Mouse (Mus musculus): ENCODE measurements at regions not wholly inside any gene's neighbourhood (a gene's known extent, or its start where the extent isn't known, plus 50 kb on each side); places are given as distances from the start of the nearest gene placed in this dataset.

DNA sequence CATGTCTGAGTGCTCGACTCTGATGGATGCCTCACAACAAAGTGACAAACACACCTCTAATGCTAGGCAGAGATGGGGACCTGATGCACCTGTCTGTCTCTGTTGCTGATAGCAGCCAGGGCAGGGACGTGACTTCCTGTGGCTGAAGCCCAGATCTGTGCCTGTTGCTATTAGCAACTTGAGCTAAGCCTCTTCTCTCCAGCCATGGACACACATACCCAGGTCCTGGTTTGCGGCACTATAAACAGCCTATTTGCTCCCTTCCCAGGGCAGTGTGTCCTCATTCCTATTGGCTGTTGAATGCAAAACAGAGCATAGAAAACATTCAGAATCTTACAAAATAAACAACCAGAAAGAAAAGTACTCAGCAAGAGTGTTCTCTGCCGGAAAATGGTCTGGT, 273.5 kb downstream of the Irs2 start:
- Histone ChIP-seq H3K9me3 (replicated peaks; ENCODE audit: control insufficient read depth, low read length) (no peaks in the 10 kb centered on the region), H3K36me3 (ENCODE audit: control insufficient read depth, insufficient read depth) (no peaks in the 10 kb centered on the region), H3K9ac (ENCODE audit: low read depth, low read length) (no peak overlapping the region), H3K27me3 (ENCODE audit: control insufficient read depth, insufficient read depth, low read depth, low read length) (no peaks in the 10 kb centered on the region), H3K4me1 (ENCODE audit: control insufficient read depth, low read depth, low read length) (no peaks in the 10 kb centered on the region), H3K27ac (ENCODE audit: low read length) (no peak overlapping the region), H3K4me3 (ENCODE audit: low read depth, low read length) (no peak overlapping the region), H3K4me2 (ENCODE audit: low read depth, low read length) (no peak overlapping the region)
- ATAC-seq (ENCODE audit: low read depth): no peak
- 46% methylated on average over 4 of the region's 4 CpGs for WGBS (ENCODE audit: insufficient replicate concordance)

DNA sequence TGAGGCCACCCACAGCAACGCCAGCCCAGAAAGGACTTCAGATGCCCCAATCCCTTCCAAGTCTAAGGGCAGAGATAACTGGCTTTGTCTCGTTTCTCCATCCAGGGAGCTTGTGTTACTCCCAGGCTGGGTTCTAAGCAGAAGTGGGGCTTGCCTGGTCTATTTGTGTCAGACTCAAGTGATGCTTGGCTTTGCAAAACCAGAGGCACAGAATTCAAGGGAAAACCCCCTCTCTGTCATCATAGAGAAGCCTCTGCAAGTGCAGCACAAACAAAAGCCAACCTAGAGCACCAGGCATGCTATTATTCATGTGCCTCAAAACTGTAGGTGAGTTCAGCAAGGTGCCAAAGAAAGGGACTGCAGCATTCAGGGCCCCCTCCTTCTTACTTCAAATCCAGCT, 284.9 kb downstream of the Irs2 start:
- Histone ChIP-seq H3K36me3 (ENCODE audit: control insufficient read depth, insufficient read depth) (no peaks in the 10 kb centered on the region), H3K4me1 (ENCODE audit: control insufficient read depth, low read depth, low read length) (no peaks in the 10 kb centered on the region), H3K27me3 (ENCODE audit: control insufficient read depth, insufficient read depth, low read depth, low read length) (no peaks in the 10 kb centered on the region), H3K9me3 (replicated peaks; ENCODE audit: control insufficient read depth, low read length) (no peaks in the 10 kb centered on the region), H3K9ac (ENCODE audit: low read depth, low read length) (no peak overlapping the region), H3K4me2 (ENCODE audit: low read depth, low read length) (no peak overlapping the region), H3K4me3 (ENCODE audit: low read depth, low read length) (no peak overlapping the region), H3K27ac (ENCODE audit: low read length) (no peak overlapping the region)
- ATAC-seq (ENCODE audit: low read depth): no peak
- WGBS (ENCODE audit: insufficient replicate concordance): 18% methylated on average over 2 of the region's 2 CpGs

DNA sequence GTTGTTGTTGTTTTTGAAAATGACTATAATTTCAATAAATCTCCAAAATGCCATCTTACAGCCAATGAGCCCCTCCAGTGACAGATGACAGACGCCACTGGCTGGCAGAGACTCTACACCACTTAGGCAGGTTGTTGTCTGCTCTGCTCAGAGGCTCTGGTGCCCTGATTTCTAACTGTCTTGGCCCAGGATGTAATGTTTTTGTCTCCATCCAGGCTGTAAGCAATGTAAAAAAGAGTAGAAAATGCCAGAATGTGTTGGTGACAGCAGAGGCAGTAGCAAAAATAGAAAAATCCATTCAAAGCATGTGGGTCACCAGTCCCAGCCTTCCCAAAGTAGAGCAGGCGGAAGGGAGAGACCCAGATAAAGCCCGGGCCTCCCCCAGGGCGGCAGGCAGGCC, 285.5 kb downstream of the Irs2 start:
- Histone ChIP-seq H3K4me3 (ENCODE audit: low read depth, low read length) (no peak overlapping the region), H3K4me1 (ENCODE audit: control insufficient read depth, low read depth, low read length) (no peaks in the 10 kb centered on the region), H3K36me3 (ENCODE audit: control insufficient read depth, insufficient read depth) (no peaks in the 10 kb centered on the region), H3K4me2 (ENCODE audit: low read depth, low read length) (no peak overlapping the region), H3K27ac (ENCODE audit: low read length) (no peak overlapping the region), H3K27me3 (ENCODE audit: control insufficient read depth, insufficient read depth, low read depth, low read length) (no peaks in the 10 kb centered on the region), H3K9me3 (replicated peaks; ENCODE audit: control insufficient read depth, low read length) (no peaks in the 10 kb centered on the region), H3K9ac (ENCODE audit: low read depth, low read length) (no peak overlapping the region)
- 63% methylated on average over 4 of the region's 4 CpGs for WGBS (ENCODE audit: insufficient replicate concordance)
- ATAC-seq (ENCODE audit: low read depth): no peak

DNA sequence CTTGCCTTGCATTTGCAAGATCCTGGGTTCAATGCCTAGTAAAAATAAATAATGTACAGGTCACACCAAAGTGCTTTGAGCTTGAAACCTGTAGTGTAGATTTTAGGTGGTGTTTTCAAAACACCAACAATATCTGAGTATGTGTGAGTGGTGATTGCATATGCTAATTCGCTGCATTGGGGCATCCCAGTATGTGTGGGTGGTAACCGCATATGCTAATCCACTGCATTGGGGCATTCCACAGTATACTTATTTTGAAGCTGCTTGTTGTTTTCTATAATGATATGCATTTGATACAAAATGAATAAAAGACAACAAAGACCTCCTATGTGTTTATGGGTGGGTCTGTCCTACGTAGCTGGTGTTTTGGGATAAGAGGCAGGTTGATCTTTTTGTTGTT, 285.9 kb downstream of the Irs2 start:
- Histone ChIP-seq H3K27me3 (ENCODE audit: control insufficient read depth, insufficient read depth, low read depth, low read length) (no peaks in the 10 kb centered on the region), H3K27ac (ENCODE audit: low read length) (no peak overlapping the region), H3K4me1 (ENCODE audit: control insufficient read depth, low read depth, low read length) (no peaks in the 10 kb centered on the region), H3K9ac (ENCODE audit: low read depth, low read length) (no peak overlapping the region), H3K36me3 (ENCODE audit: control insufficient read depth, insufficient read depth) (no peaks in the 10 kb centered on the region), H3K4me3 (ENCODE audit: low read depth, low read length) (no peak overlapping the region), H3K4me2 (ENCODE audit: low read depth, low read length) (no peak overlapping the region), H3K9me3 (replicated peaks; ENCODE audit: control insufficient read depth, low read length) (no peaks in the 10 kb centered on the region)
- 73% methylated on average over 3 of the region's 3 CpGs for WGBS (ENCODE audit: insufficient replicate concordance)
- ATAC-seq (ENCODE audit: low read depth): no peak

DNA sequence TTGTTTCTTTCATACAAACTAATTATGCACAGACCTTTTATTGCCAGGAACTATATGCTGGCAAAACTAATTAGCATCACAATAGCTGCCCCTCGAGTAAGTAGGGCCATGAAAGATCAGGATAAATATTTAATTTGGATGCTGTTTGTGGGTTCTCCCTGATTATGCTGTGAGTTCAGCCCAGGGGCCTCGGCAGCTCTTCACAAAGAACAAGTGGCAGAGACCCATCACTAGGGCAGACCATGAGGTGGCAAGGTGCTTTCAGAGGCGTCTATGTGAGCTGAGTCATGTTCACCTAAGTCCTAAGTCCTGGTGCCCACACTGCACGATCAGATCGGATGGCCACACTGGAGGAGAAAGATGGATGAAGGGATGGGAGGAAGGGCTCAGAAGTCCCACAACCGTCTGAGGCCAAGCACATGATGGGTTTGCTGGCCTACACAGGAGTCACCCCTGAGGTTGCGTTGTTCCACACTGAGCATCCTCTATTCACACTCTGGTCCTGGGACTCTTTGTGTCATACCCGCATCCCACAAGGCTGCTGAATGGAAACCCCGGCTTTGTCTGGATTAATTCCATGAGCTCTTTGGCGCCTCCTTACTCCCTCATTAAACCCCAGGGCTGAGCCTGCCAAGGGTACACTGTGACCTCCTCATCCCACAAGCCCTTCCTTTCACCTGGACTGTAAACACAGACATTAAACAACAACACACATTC, 287.0 kb downstream of the Irs2 start:
- no peaks in the 10 kb centered on the region for H3K9me3 ChIP-seq (replicated peaks; ENCODE audit: control insufficient read depth, low read length)
- no peak for ATAC-seq (ENCODE audit: low read depth)
- no peaks in the 10 kb centered on the region for H3K36me3 ChIP-seq (ENCODE audit: control insufficient read depth, insufficient read depth)
- WGBS (ENCODE audit: insufficient replicate concordance): 55% methylated on average over 10 of the region's 10 CpGs
- no peak overlapping the region for H3K9ac ChIP-seq (ENCODE audit: low read depth, low read length)
- no peaks in the 10 kb centered on the region for H3K4me1 ChIP-seq (ENCODE audit: control insufficient read depth, low read depth, low read length)
- H3K27me3 ChIP-seq (ENCODE audit: control insufficient read depth, insufficient read depth, low read depth, low read length): no peaks in the 10 kb centered on the region
- H3K4me3 ChIP-seq (ENCODE audit: low read depth, low read length): no peak overlapping the region
- H3K27ac ChIP-seq (ENCODE audit: low read length): no peak overlapping the region
- no peak overlapping the region for H3K4me2 ChIP-seq (ENCODE audit: low read depth, low read length)

DNA sequence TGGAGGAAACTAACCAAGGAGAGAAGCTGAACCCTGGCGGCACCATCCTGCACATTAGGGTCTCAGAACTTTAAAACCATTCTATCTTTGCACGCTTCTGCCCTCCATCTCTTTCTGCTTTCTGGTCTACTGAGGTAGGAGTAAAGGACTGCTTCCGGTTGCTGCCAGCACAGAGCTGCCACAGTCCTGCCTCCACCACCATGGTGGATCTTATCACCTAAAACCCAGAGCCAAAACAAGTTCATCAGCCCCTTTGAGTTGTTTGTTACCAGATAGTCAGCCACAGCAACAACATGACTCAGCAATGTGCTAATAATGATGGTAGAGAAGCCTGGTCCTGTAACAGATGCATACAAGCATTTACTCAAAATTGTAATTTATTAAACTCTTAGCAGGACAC, 287.9 kb downstream of the Irs2 start:
- Histone ChIP-seq H3K36me3 (ENCODE audit: control insufficient read depth, insufficient read depth) (no peaks in the 10 kb centered on the region), H3K9me3 (replicated peaks; ENCODE audit: control insufficient read depth, low read length) (no peaks in the 10 kb centered on the region), H3K27me3 (ENCODE audit: control insufficient read depth, insufficient read depth, low read depth, low read length) (no peaks in the 10 kb centered on the region), H3K4me1 (ENCODE audit: control insufficient read depth, low read depth, low read length) (no peaks in the 10 kb centered on the region), H3K4me3 (ENCODE audit: low read depth, low read length) (no peak overlapping the region), H3K27ac (ENCODE audit: low read length) (no peak overlapping the region), H3K9ac (ENCODE audit: low read depth, low read length) (no peak overlapping the region), H3K4me2 (ENCODE audit: low read depth, low read length) (no peak overlapping the region)
- 49% methylated on average over 3 of the region's 3 CpGs for WGBS (ENCODE audit: insufficient replicate concordance)
- ATAC-seq (ENCODE audit: low read depth): no peak

DNA sequence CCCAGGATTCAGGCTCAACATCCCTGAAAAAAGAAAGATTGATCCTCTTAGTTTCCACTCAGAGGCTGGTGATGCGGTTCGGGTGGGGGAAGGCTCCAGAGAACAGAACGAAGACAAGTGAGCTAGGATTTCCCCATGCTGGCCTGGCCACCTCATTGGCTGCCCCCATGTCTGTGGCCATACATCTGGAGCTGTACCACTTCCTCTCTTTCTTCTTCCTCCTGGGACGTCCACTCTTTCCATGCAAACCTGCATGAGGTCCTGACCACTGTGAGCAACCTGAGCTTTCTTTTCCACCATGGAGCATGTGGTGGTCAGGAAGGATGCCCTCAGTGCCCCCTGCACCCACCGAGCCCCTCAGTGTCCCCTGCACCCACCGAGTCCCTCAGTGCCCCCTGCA, 288.8 kb downstream of the Irs2 start:
- Histone ChIP-seq H3K9me3 (replicated peaks; ENCODE audit: control insufficient read depth, low read length) (no peaks in the 10 kb centered on the region), H3K27ac (ENCODE audit: low read length) (no peak overlapping the region), H3K4me3 (ENCODE audit: low read depth, low read length) (no peak overlapping the region), H3K9ac (ENCODE audit: low read depth, low read length) (no peak overlapping the region), H3K4me2 (ENCODE audit: low read depth, low read length) (no peak overlapping the region), H3K36me3 (ENCODE audit: control insufficient read depth, insufficient read depth) (no peaks in the 10 kb centered on the region), H3K4me1 (ENCODE audit: control insufficient read depth, low read depth, low read length) (no peaks in the 10 kb centered on the region), H3K27me3 (ENCODE audit: control insufficient read depth, insufficient read depth, low read depth, low read length) (no peaks in the 10 kb centered on the region)
- ATAC-seq (ENCODE audit: low read depth): no peak
- 57% methylated on average over 6 of the region's 6 CpGs for WGBS (ENCODE audit: insufficient replicate concordance)

DNA sequence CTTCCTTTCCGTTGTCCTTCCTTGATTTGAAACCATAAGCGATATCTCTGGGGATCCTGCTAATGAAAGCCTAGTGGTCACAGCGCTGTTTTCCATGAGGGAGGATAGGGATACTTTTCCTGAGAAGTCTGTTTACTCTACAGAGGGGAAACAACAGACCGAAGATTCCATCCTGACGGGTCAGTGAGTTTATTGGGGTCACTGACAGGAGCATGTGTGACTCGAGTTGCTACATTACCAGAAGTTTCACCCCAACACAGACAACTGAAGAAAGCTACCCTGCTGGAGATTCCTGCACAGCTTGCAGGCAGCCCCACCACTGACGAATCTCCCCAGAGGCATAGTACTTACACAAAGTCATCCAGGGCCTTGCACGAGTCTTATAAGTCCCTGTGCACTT, 291.0 kb downstream of the Irs2 start:
- Histone ChIP-seq H3K9me3 (replicated peaks; ENCODE audit: control insufficient read depth, low read length) (no peaks in the 10 kb centered on the region), H3K4me2 (ENCODE audit: low read depth, low read length) (no peak overlapping the region), H3K27me3 (ENCODE audit: control insufficient read depth, insufficient read depth, low read depth, low read length) (no peaks in the 10 kb centered on the region), H3K27ac (ENCODE audit: low read length) (no peak overlapping the region), H3K36me3 (ENCODE audit: control insufficient read depth, insufficient read depth) (no peaks in the 10 kb centered on the region), H3K9ac (ENCODE audit: low read depth, low read length) (no peak overlapping the region), H3K4me3 (ENCODE audit: low read depth, low read length) (no peak overlapping the region), H3K4me1 (ENCODE audit: control insufficient read depth, low read depth, low read length) (no peaks in the 10 kb centered on the region)
- WGBS (ENCODE audit: insufficient replicate concordance): 49% methylated on average over 8 of the region's 8 CpGs
- ATAC-seq (ENCODE audit: low read depth): no peak

DNA sequence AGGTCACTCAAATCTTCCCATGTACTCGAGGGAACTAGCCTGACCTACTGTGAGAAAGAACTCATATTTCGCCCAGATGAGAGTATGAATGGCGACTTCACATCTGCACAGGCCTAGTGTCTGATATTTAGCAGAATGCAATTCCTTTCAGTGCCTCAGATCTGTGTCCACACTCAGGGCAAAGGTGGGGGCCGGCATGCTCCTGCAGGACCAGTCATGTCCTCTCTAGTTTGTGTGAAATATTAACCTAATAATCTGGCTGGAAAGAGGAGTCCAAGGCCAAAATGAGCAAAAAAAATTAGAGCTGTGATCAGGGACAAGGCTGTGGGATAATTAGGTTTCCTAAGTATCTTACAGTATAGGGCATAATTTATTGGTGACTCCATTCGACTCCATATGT, 292.1 kb downstream of the Irs2 start:
- Histone ChIP-seq H3K4me1 (ENCODE audit: control insufficient read depth, low read depth, low read length) (no peaks in the 10 kb centered on the region), H3K4me3 (ENCODE audit: low read depth, low read length) (no peak overlapping the region), H3K27ac (ENCODE audit: low read length) (no peak overlapping the region), H3K9me3 (replicated peaks; ENCODE audit: control insufficient read depth, low read length) (no peaks in the 10 kb centered on the region), H3K4me2 (ENCODE audit: low read depth, low read length) (no peak overlapping the region), H3K36me3 (ENCODE audit: control insufficient read depth, insufficient read depth) (no peaks in the 10 kb centered on the region), H3K27me3 (ENCODE audit: control insufficient read depth, insufficient read depth, low read depth, low read length) (no peaks in the 10 kb centered on the region), H3K9ac (ENCODE audit: low read depth, low read length) (no peak overlapping the region)
- no peak for ATAC-seq (ENCODE audit: low read depth)
- WGBS (ENCODE audit: insufficient replicate concordance): 39% methylated on average over 5 of the region's 5 CpGs

Measured in liver, embryonic 16.5 days (tissue).